ENCODE assay signal across 9 mouse cellular contexts in the genomic region with DNA sequence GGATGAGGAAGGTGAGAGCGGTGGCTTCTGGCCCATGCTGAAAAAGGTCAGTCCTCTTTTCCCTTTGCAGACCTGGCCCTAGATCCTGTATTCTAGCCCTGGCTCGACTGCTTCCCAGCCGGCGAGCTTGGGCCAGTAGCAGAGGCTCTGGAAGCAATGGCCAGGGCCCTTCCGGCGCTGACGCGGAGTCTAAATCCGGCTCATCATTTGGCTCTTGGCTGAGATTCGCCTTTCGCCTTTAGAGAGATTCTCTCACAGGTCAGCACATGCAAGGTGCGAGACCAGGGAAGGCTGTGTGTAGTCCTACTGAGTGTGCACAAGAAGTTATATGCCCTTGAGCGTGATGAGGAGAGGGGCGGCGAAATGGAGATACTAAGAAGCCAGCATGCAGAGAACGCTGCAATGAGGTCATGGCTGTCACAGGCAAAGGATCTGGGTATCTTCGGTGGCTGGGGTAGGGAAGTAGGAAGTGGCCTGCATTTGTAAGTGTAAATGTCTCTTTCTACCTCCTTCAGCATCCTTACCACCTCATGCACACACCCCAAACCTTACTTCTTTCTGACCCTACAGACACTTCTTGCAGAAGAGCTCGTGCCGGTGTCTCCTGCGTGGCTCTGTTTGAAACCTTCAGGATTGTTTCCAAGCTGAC. TPM values are rescaled to one million over a fixed set of nuclear protein-coding genes. Genes with fewer than 3 reads are reported as not detected.
DNase-seq lines count a peak whose midpoint lies in the region; ATAC-seq lines count a peak whose summit lies in the region.
"Had no signal": no experiment of that assay in that cellular context is flagged by ENCODE, and none has a peak within 500 bp of the region (broad histone marks: within the 10 kb centered on the region; RNA-seq: fewer than 3 reads in every experiment).

No protein-coding gene starts in this region.

- peak overlapping the region; percentile 99 for H3K4me2 ChIP-seq in hindbrain, embryonic 16.5 days (ENCODE audit: low read length)
- peak overlapping the region; percentile 65 for H3K4me2 ChIP-seq in liver, embryonic 16.5 days (ENCODE audit: low read depth, low read length)
- peak overlapping the region; percentile 69 for H3K4me2 ChIP-seq in neural tube, embryonic 14.5 days (ENCODE audit: low read depth, low read length)

- no peak overlapping the region for H3K27ac ChIP-seq in hindbrain, embryonic 16.5 days (ENCODE audit: low read depth, low read length)
- H3K27ac ChIP-seq in liver, embryonic 16.5 days (ENCODE audit: low read length) = no peak overlapping the region
- H3K27ac ChIP-seq in neural tube, embryonic 14.5 days (ENCODE audit: low read depth, low read length) = no peak overlapping the region

- intact Hi-C loops in gastrocnemius, postnatal 14 days (cut with DNase I; ENCODE audit: low total_unique reads) = no loop called here

- H3K36me3 ChIP-seq in hindbrain, embryonic 16.5 days (ENCODE audit: control insufficient read depth, insufficient read depth, low read length) = no peaks in the 10 kb centered on the region
- no peaks in the 10 kb centered on the region for H3K36me3 ChIP-seq in liver, embryonic 16.5 days (ENCODE audit: control insufficient read depth, insufficient read depth)
- H3K36me3 ChIP-seq in neural tube, embryonic 14.5 days (ENCODE audit: control insufficient read depth, insufficient read depth, low read length) = no peaks in the 10 kb centered on the region

- peak overlapping the region; percentile 51 for H3K4me3 ChIP-seq in hindbrain, embryonic 16.5 days (ENCODE audit: low read length)
- H3K4me3 ChIP-seq in liver, embryonic 16.5 days (ENCODE audit: low read depth, low read length) = peak overlapping the region; percentile 48
- H3K4me3 ChIP-seq in neural tube, embryonic 14.5 days (ENCODE audit: low read depth, low read length) = peak overlapping the region; percentile 39
- H3K4me3 ChIP-seq: erythroblast, embryonic 14.5 days had no signal

- peak; percentile 29 for DNase-seq in adrenal gland, postnatal 10 days
- DNase-seq in adrenal gland, postnatal 4 days (ENCODE audit: low spot score in 2 of 2) = no peak
- peak; percentile 68 to 73 for DNase-seq in cerebellum, postnatal 10 days
- DNase-seq in gastrocnemius, postnatal 14 days = peak; percentile 65
- no peak for DNase-seq in layer of hippocampus, adult 18-20 months (ENCODE audit: low spot score in 2 of 2)

- H3K4me1 ChIP-seq in hindbrain, embryonic 16.5 days (ENCODE audit: control insufficient read depth, insufficient read depth, low read depth, low read length) = peaks cover 14% of the 10 kb centered on the region
- peaks cover 3% of the 10 kb centered on the region; the same call in 1 of the 2 replicates for H3K4me1 ChIP-seq in liver, embryonic 16.5 days (ENCODE audit: control insufficient read depth, low read depth, low read length)
- H3K4me1 ChIP-seq in neural tube, embryonic 14.5 days (ENCODE audit: control insufficient read depth, insufficient read depth, low read length) = peaks cover 21% of the 10 kb centered on the region

- peak overlapping the region; percentile 46; the same call in 1 of the 2 replicates for H3K9ac ChIP-seq in hindbrain, embryonic 16.5 days (ENCODE audit: low read depth, low read length)
- H3K9ac ChIP-seq in liver, embryonic 16.5 days (ENCODE audit: low read depth, low read length) = no peak overlapping the region
- H3K9ac ChIP-seq in neural tube, embryonic 14.5 days (replicated peaks; ENCODE audit: low read depth, low read length) = 0 out of 2 replicates have a peak overlapping the region, but pooled peaks have one; percentile 18

- no peaks in the 10 kb centered on the region for H3K9me3 ChIP-seq in hindbrain, embryonic 16.5 days (ENCODE audit: control insufficient read depth, low read length)
- H3K9me3 ChIP-seq in liver, embryonic 16.5 days (replicated peaks; ENCODE audit: control insufficient read depth, low read length) = no peaks in the 10 kb centered on the region
- no peaks in the 10 kb centered on the region for H3K9me3 ChIP-seq in neural tube, embryonic 14.5 days (ENCODE audit: control insufficient read depth, low read length)

- peaks cover 34% of the 10 kb centered on the region for H3K27me3 ChIP-seq in hindbrain, embryonic 16.5 days (replicated peaks; ENCODE audit: control insufficient read depth, insufficient read depth, low read length)
- peaks cover 77% of the 10 kb centered on the region for H3K27me3 ChIP-seq in liver, embryonic 16.5 days (ENCODE audit: control insufficient read depth, insufficient read depth, low read depth, low read length)
- peaks cover 45% of the 10 kb centered on the region for H3K27me3 ChIP-seq in neural tube, embryonic 14.5 days (ENCODE audit: control insufficient read depth, insufficient read depth, low read length)

- 3% methylated on average over 20 of the region's 20 CpGs for WGBS in hindbrain, embryonic 16.5 days
- WGBS in liver, embryonic 16.5 days (ENCODE audit: insufficient replicate concordance) = 2% methylated on average over 20 of the region's 20 CpGs
- 2% methylated on average over 20 of the region's 20 CpGs for WGBS in neural tube, embryonic 14.5 days

- ATAC-seq in hindbrain, embryonic 16.5 days = peak; percentile 65
- no peak for ATAC-seq in liver, embryonic 16.5 days (ENCODE audit: low read depth)
- peak; percentile 28; the same call in 1 of the 2 replicates for ATAC-seq in neural tube, embryonic 14.5 days (ENCODE audit: low read depth)

RNA-seq across cellular contexts. Expression of a gene that starts 0.6 kb away (rescaled TPM):
- 1 to 10 TPM; 4.1 to 5.9 TPM for total RNA-seq in adrenal gland, postnatal 10 days (2021)
- 1 to 10 TPM; 7.2 to 7.4 TPM for total RNA-seq in adrenal gland, postnatal 4 days (2021)
- total RNA-seq in gastrocnemius, postnatal 14 days (2021) = 1 to 10 TPM; 6.7 to 9.5 TPM
- 3.2 and 4.6 TPM in 2 replicates for polyA plus RNA-seq in hindbrain, embryonic 16.5 days (2015; fragmentation: Nextera tagmentation; extraction: Ambion mirVana)
- polyA plus RNA-seq in liver, embryonic 16.5 days (2015; fragmentation: Nextera tagmentation; extraction: Ambion mirVana) = 0.15 and 0.24 TPM in 2 replicates
- polyA plus RNA-seq in neural tube, embryonic 14.5 days (2014; fragmentation: Nextera tagmentation; extraction: Ambion mirVana) = 7.7 and 10.0 TPM in 2 replicates
- 1 to 10 TPM; 2.6 to 3.2 TPM for total RNA-seq in layer of hippocampus, adult 18-20 months (2021)

Comparison
In these comparisons a context has a peak if more than half of its experiments do, and no peak if none do; other contexts are left out.
1. DNase-seq: peak in adrenal gland, postnatal 10 days (single experiment), cerebellum, postnatal 10 days (2 of 2) and gastrocnemius, postnatal 14 days (single experiment); none in adrenal gland, postnatal 4 days (0 of 2) and layer of hippocampus, adult 18-20 months (0 of 2).
2. Peak in every context shown above with its lines, with median percentiles within 50 percentile points of each other: H3K4me2 ChIP-seq and H3K4me3 ChIP-seq.